Mouse (Mus musculus) embryo, embryonic 9.5 days (tissue): ENCODE data around the gene Atf2.

Source experiments
- DNase-seq: peaks from one replicate; pipeline ENCODE4 v3.0.0-alpha.2; 2017; ENCODE audit errors: extremely low spot score

Gene Atf2

GRCm38 (mm10) chr2:73775683-73776310 lies 116.6 kb downstream of the Atf2 start:
- DNase-seq: peak; percentile 32

GRCm38 (mm10) chr2:73774786-73775682 lies 117.4 kb downstream of the Atf2 start, which contains the start of gene Chn1:
TSS of gene Chn1 (minus strand) at chr2:73775346.
- peak; percentile 87 for DNase-seq

- no peak for DNase-seq
Observed at GRCm38 (mm10) chr2:73772945-73773344, 119.5 kb downstream of the Atf2 start.

- DNase-seq: no peak
Observed at GRCm38 (mm10) chr2:73768669-73769068, 123.8 kb downstream of the Atf2 start.
